Mouse (Mus musculus) CD4-positive helper T cell, adult 2 months (primary cell): ENCODE data around the gene Phldb2.

Source experiments
- DNase-seq: peaks from one replicate; pipeline ENCODE4 v3.0.0-alpha.2; 2012; ENCODE audit warnings: low read depth, missing footprints, low spot score

Phldb2 gene

GRCm38 (mm10) chr16:45841806-45842205 is 111.6 kb downstream of the Phldb2 start:
- DNase-seq: no peak

- DNase-seq: no peak
Observed at GRCm38 (mm10) chr16:45841016-45841415, 112.4 kb downstream of the Phldb2 start.

- no peak for DNase-seq
Observed at GRCm38 (mm10) chr16:45837541-45838342, 115.7 kb downstream of the Phldb2 start.

GRCm38 (mm10) chr16:45832747-45833108 is 120.7 kb downstream of the Phldb2 start:
- DNase-seq: no peak

GRCm38 (mm10) chr16:45832061-45832746 is 121.2 kb downstream of the Phldb2 start:
- no peak for DNase-seq

- DNase-seq: no peak
Observed at GRCm38 (mm10) chr16:45831094-45831872, 122.1 kb downstream of the Phldb2 start.

GRCm38 (mm10) chr16:45830096-45830866 is 123.1 kb downstream of the Phldb2 start:
- DNase-seq: no peak

GRCm38 (mm10) chr16:45825309-45825708 is 128.1 kb downstream of the Phldb2 start:
- DNase-seq: no peak

- DNase-seq: no peak
Observed at GRCm38 (mm10) chr16:45824025-45824424, 129.4 kb downstream of the Phldb2 start.

- DNase-seq: no peak
Observed at GRCm38 (mm10) chr16:45819911-45820310, 133.5 kb downstream of the Phldb2 start.

- DNase-seq: no peak
Observed at GRCm38 (mm10) chr16:45817795-45818194, 135.6 kb downstream of the Phldb2 start.

GRCm38 (mm10) chr16:45816670-45817069 is 136.7 kb downstream of the Phldb2 start:
- no peak for DNase-seq

GRCm38 (mm10) chr16:45814611-45815010 is 138.8 kb downstream of the Phldb2 start:
- no peak for DNase-seq

GRCm38 (mm10) chr16:45811788-45812187 is 141.6 kb downstream of the Phldb2 start:
- no peak for DNase-seq

- no peak for DNase-seq
Observed at GRCm38 (mm10) chr16:45810829-45811326, 142.5 kb downstream of the Phldb2 start.

- no peak for DNase-seq
Observed at GRCm38 (mm10) chr16:45810155-45810554, 143.2 kb downstream of the Phldb2 start.

- no peak for DNase-seq
Observed at GRCm38 (mm10) chr16:45804708-45805107, 148.7 kb downstream of the Phldb2 start.

- DNase-seq: no peak
Observed at GRCm38 (mm10) chr16:45800406-45800805, 153.0 kb downstream of the Phldb2 start.

GRCm38 (mm10) chr16:45799150-45799549 is 154.2 kb downstream of the Phldb2 start:
- DNase-seq: no peak

GRCm38 (mm10) chr16:45798591-45798990 is 154.8 kb downstream of the Phldb2 start:
- no peak for DNase-seq

- DNase-seq: no peak
Observed at GRCm38 (mm10) chr16:45796815-45797214, 156.6 kb downstream of the Phldb2 start.
